Comparison of ENCODE assay signal across 32 mouse cellular contexts in genomic region chr7:34537122-34537521, GRCm38 (mm10).
"Had no signal": no experiment of that assay in that cellular context is flagged by ENCODE, and none has a peak within 500 bp of the region (broad histone marks: within the 10 kb centered on the region; RNA-seq: fewer than 3 reads in every experiment).

No protein-coding gene starts in this region.

- H3K9ac ChIP-seq: heart, embryonic 12.5 days; heart, embryonic 13.5 days; heart, embryonic 15.5 days; hindbrain, embryonic 12.5 days; hindbrain, embryonic 13.5 days; hindbrain, embryonic 14.5 days; hindbrain, embryonic 15.5 days; intestine, embryonic 15.5 days; kidney, embryonic 15.5 days had no signal

- H3K4me2 ChIP-seq: heart, embryonic 12.5 days; heart, embryonic 13.5 days; heart, embryonic 15.5 days; hindbrain, embryonic 12.5 days; hindbrain, embryonic 13.5 days; hindbrain, embryonic 14.5 days; hindbrain, embryonic 15.5 days; intestine, embryonic 15.5 days; kidney, embryonic 15.5 days had no signal

- ATAC-seq: hindbrain, embryonic 16.5 days; hindbrain, postnatal 0 days; inflammation-experienced regulatory T-cells, adult 6 months; intestine, embryonic 15.5 days; intestine, embryonic 16.5 days; intestine, postnatal 0 days had no signal

- DNase-seq: heart, postnatal 10 days; heart, postnatal 14 days; heart, postnatal 36 days; kidney, adult 11 months; kidney, adult 18-20 months; kidney, adult 8-10 months; kidney, adult 9 months; kidney, postnatal 10 days; kidney, postnatal 14 days; kidney, postnatal 25 days; kidney, postnatal 36 days; kidney, postnatal 4 days; layer of hippocampus, adult 9-11 months; layer of hippocampus, postnatal 36 days had no signal

- H3K4me3 ChIP-seq: heart, embryonic 12.5 days; heart, embryonic 13.5 days; heart, embryonic 15.5 days; hindbrain, embryonic 10.5 days; hindbrain, embryonic 12.5 days; hindbrain, embryonic 13.5 days; hindbrain, embryonic 15.5 days; intestine, embryonic 15.5 days; kidney, embryonic 15.5 days; layer of hippocampus, adult 2 months; left cerebral cortex, adult 2 months had no signal

- H3K27ac ChIP-seq: heart, embryonic 13.5 days; heart, embryonic 15.5 days; hindbrain, embryonic 10.5 days; hindbrain, embryonic 12.5 days; hindbrain, embryonic 13.5 days; hindbrain, embryonic 14.5 days; hindbrain, embryonic 15.5 days; hindbrain, postnatal 0 days; intestine, embryonic 15.5 days; kidney, embryonic 15.5 days; kidney, postnatal 0 days; layer of hippocampus, adult 2 months; left cerebral cortex, adult 2 months had no signal

- H3K9me3 ChIP-seq: heart, embryonic 15.5 days; hindbrain, embryonic 12.5 days; hindbrain, embryonic 13.5 days; hindbrain, embryonic 15.5 days; intestine, embryonic 15.5 days; kidney, embryonic 15.5 days had no signal

- H3K36me3 ChIP-seq: heart, embryonic 12.5 days; heart, embryonic 13.5 days; heart, embryonic 15.5 days; hindbrain, embryonic 10.5 days; hindbrain, embryonic 12.5 days; hindbrain, embryonic 13.5 days; hindbrain, embryonic 15.5 days; intestine, embryonic 15.5 days; kidney, embryonic 15.5 days had no signal

- H3K4me1 ChIP-seq: heart, embryonic 12.5 days; heart, embryonic 13.5 days; heart, embryonic 15.5 days; hindbrain, embryonic 10.5 days; hindbrain, embryonic 12.5 days; hindbrain, embryonic 13.5 days; hindbrain, embryonic 15.5 days; intestine, embryonic 15.5 days; kidney, embryonic 15.5 days had no signal

- H3K27me3 ChIP-seq: heart, embryonic 12.5 days; heart, embryonic 13.5 days; heart, embryonic 15.5 days; hindbrain, embryonic 12.5 days; hindbrain, embryonic 13.5 days; hindbrain, embryonic 15.5 days; intestine, embryonic 15.5 days; kidney, embryonic 15.5 days had no signal
